Mouse (Mus musculus) myocyte (in vitro differentiated cells): Measurements from ENCODE around the gene Asz1. TPM values are rescaled to one million over a fixed set of nuclear protein-coding genes. Genes with fewer than 3 reads are reported as not detected.

Experiments used
- H3K27me3 ChIP-seq: one replicate; pipeline ENCODE4 v1.6.1; 2011; ENCODE audit not compliant: control insufficient read depth, insufficient read depth, insufficient read length
- H3K36me3 ChIP-seq: one replicate; pipeline ENCODE4 v1.6.1; 2011; ENCODE audit not compliant: control insufficient read depth, insufficient read depth
- H3K4me2 ChIP-seq: one replicate; pipeline ENCODE4 v1.6.1; 2011; ENCODE audit warnings: low read depth, control low read depth
- H3K4me3 ChIP-seq: one replicate; pipeline ENCODE4 v1.5.1; 2011; ENCODE audit warnings: mild to moderate bottlenecking, control low read depth, moderate library complexity
- H3K79me2 ChIP-seq: one replicate; pipeline ENCODE4 v1.6.1; 2011; ENCODE audit not compliant: control insufficient read depth, insufficient read depth
- H3ac ChIP-seq: one replicate; pipeline ENCODE4 v1.6.1; 2011; ENCODE audit not compliant: control insufficient read depth, insufficient read length
- CEBPB ChIP-seq: IDR thresholded peaks from 2 replicates; pipeline ENCODE4 v1.6.1; 2011; ENCODE audit warnings: mild to moderate bottlenecking, moderate library complexity; ENCODE audit not compliant: poor library complexity, insufficient read depth, severe bottlenecking
- E2F4 ChIP-seq: IDR thresholded peaks from one replicate; pipeline ENCODE4 v1.6.1; 2011; ENCODE audit warnings: mild to moderate bottlenecking, control low read depth, moderate library complexity; ENCODE audit not compliant: insufficient read depth
- MAX ChIP-seq: IDR thresholded peaks from one replicate; pipeline ENCODE4 v1.6.1; 2011; ENCODE audit warnings: low read depth, mild to moderate bottlenecking, control low read depth
- MYOD1 ChIP-seq, 3 experiments: IDR thresholded peaks; one replicate each; pipeline ENCODE4 v1.6.1; 2011; ENCODE audit warnings: control low read depth in 2 of 3, low read depth in 2 of 3, mild to moderate bottlenecking in 2 of 3, moderate library complexity in 1 of 3; ENCODE audit not compliant: insufficient read length in 2 of 3, control insufficient read depth in 1 of 3
- MYOG ChIP-seq, 3 experiments: IDR thresholded peaks; one replicate each; pipeline ENCODE4 v1.6.1; 2011; ENCODE audit warnings: control low read depth in 2 of 3, low read depth in 2 of 3, mild to moderate bottlenecking in 2 of 3; ENCODE audit not compliant: insufficient read length in 2 of 3, control insufficient read depth in 1 of 3, insufficient read depth in 1 of 3
- POLR2A ChIP-seq: IDR thresholded peaks from one replicate; pipeline ENCODE4 v1.6.1; 2011; ENCODE audit warnings: low read depth, mild to moderate bottlenecking, control low read depth, moderate library complexity; ENCODE audit not compliant: insufficient read length
- POLR2AphosphoS2 ChIP-seq: IDR thresholded peaks from one replicate; pipeline ENCODE4 v1.6.1; 2011; ENCODE audit warnings: low read depth, control low read depth; ENCODE audit not compliant: insufficient read length
- REST ChIP-seq: IDR thresholded peaks from one replicate; pipeline ENCODE4 v1.6.1; 2011; ENCODE audit warnings: mild to moderate bottlenecking, control low read depth, moderate library complexity; ENCODE audit not compliant: insufficient read depth, insufficient read length
- SRF ChIP-seq: IDR thresholded peaks from one replicate; pipeline ENCODE4 v1.6.1; 2011; ENCODE audit warnings: low read depth; ENCODE audit not compliant: control insufficient read depth, insufficient read length
- TCF12 ChIP-seq: IDR thresholded peaks from one replicate; pipeline ENCODE4 v1.6.1; 2011; ENCODE audit warnings: mild to moderate bottlenecking, control low read depth; ENCODE audit not compliant: poor library complexity, insufficient read depth, severe bottlenecking
- TCF3 ChIP-seq: IDR thresholded peaks from one replicate; pipeline ENCODE4 v1.6.1; 2011; ENCODE audit warnings: low read depth, control low read depth; ENCODE audit not compliant: insufficient read length
- USF1 ChIP-seq: IDR thresholded peaks from one replicate; pipeline ENCODE4 v1.6.1; 2011; ENCODE audit warnings: low read depth, mild to moderate bottlenecking, control low read depth, moderate library complexity
- polyA plus RNA-seq: library from polyadenylated mRNA; unstranded; fragments of >200 nt; fragmentation: generic; extraction: Trizol; gene quantifications from one replicate; pipeline ENCODE4 v1.2.1, GENCODE M21; 2012; ENCODE audit warnings: missing spikeins

Gene Asz1
- polyA plus RNA-seq, 1 experiment = not detected

DNA sequence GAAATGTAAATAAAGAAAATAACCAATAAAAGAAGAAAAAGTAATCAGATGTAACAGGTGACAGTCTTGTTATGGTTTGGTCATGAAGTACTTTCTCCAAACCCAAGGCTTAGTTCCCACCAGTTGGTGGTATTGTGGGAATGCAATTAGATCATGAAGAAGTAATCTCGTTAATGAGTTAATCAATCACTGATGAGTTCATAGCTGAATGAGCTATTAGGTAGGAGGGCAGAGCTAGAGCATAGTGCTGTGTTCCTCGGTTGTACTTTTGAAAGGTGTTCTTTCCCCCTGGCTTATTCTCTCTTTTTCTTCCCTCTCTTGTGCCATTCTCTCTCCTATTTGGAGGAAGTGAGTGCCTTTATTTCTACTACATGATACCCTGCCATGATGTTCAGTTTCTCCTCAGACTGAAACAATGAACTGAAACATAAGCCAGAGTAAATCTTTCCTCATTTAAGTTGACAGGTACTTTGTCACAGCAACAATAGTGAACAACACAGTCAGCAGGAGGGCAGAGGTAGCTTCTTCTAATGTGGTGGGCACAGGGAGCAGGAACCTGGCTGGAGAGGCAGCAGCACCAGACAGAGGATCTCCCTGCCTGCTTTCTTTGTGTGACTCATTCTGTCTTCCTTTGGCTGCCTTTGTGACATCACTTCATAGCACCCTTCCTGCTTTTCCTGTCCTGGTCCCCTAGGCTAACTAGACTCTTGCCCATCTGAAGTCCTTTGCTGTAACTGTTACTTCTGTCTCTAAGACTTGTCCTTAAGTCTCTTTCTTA lies 18.5 kb upstream of the Asz1 start:
- Histone ChIP-seq H3K27me3 (no peaks in the 10 kb centered on the region), H3ac (no peak overlapping the region), H3K4me3 (no peak overlapping the region), H3K79me2 (no peaks in the 10 kb centered on the region), H3K36me3 (no peaks in the 10 kb centered on the region), H3K4me2 (no peak overlapping the region)
- no peak for TF ChIP-seq TCF3
- no peak for TF ChIP-seq E2F4
- TF ChIP-seq CEBPB = no peak
- TF ChIP-seq TCF12 = no peak
- no peak for TF ChIP-seq USF1
- TF ChIP-seq SRF = no peak
- TF ChIP-seq POLR2AphosphoS2 = no peak
- TF ChIP-seq MYOD1 (IDR thresholded peaks at IDR 0.05; ENCODE audit: control insufficient read depth in 1 of 3, insufficient read length in 2 of 3, low read depth in 2 of 3) = no peak
- no peak for TF ChIP-seq MAX
- no peak for TF ChIP-seq POLR2A
- TF ChIP-seq MYOG (IDR thresholded peaks at IDR 0.05; ENCODE audit: control insufficient read depth in 1 of 3, insufficient read depth in 1 of 3, insufficient read length in 2 of 3, low read depth in 2 of 3) = no peak

DNA sequence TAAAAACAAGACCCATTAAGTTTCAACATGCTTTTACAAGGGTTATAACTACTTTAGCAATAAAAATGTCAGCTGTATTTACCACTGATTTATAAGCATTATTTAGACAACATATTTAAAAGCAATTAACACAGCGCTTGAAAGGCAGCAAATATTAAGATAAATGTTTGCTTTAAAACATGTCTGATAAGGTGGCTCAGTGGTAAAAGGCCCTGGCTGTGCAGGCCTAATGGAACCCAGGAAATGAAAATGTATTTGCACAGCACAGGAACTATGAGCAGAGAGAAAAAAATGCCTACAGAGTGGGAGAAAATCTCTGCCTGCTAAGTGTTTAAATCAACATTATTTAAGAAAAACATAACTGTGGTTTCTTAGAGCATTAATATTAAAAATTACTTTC lies 12.0 kb downstream of the Asz1 start:
- Histone ChIP-seq H3K79me2 (no peaks in the 10 kb centered on the region), H3ac (no peak overlapping the region), H3K4me2 (no peak overlapping the region), H3K27me3 (no peaks in the 10 kb centered on the region), H3K4me3 (no peak overlapping the region), H3K36me3 (no peaks in the 10 kb centered on the region)
- TF ChIP-seq TCF3 = no peak

DNA sequence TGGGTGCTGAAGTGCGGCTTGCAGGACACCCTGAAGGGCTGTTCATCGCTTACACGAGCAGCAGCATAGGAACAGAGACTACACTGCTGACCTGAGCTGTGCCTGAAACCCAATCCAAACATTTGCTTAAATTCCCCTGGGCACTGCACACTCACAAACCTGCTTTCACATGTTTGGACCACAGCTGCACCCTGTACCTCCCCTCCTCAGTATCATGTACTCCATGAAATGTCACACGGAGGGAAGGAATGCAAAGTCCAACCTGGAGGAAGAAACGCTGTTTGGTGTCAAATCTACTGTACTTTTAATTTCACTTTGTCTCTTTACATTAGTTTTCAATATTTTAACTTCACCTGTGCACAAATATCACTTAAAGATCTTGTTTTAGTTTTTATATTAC lies 19.8 kb downstream of the Asz1 start:
- no peak for TF ChIP-seq POLR2AphosphoS2
- no peak overlapping the region for H3K4me3 ChIP-seq
- no peak overlapping the region for H3K4me2 ChIP-seq
- no peaks in the 10 kb centered on the region for H3K79me2 ChIP-seq
- H3ac ChIP-seq = no peak overlapping the region
- no peaks in the 10 kb centered on the region for H3K27me3 ChIP-seq
- no peaks in the 10 kb centered on the region for H3K36me3 ChIP-seq

DNA sequence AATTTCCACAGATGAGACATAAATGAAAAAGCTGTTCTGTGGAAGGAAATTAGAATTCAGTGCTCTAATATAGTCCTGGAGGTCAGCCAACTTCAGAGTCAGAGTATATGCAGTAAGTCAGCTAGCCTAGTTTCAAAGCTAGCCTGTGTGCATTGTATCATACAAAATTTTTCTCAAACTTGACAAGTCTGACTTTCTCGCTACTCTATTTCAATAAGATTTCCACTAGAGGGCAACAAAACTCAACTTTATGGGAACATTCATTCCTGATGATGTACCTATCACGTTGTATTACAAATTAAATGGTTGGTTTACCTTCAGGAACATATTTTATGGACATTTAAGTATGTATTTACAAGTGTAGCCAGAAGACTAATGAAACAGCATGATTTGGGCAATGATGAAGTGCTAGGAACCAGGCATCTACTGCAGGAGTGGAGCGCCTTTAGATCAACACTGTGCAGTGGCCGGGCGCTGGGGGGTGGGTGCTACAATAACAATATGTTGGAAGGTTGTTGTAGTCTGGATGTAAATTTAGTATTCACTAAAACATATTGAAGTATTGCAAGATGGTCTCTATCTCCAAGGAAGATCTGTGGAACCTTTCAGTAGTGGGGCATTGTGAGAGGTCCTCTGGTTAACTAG lies 21.6 kb downstream of the Asz1 start:
- no peak overlapping the region for H3K4me3 ChIP-seq
- no peak overlapping the region for H3K4me2 ChIP-seq
- H3K27me3 ChIP-seq = no peaks in the 10 kb centered on the region
- no peaks in the 10 kb centered on the region for H3K79me2 ChIP-seq
- H3ac ChIP-seq = no peak overlapping the region
- H3K36me3 ChIP-seq = no peaks in the 10 kb centered on the region
- TF ChIP-seq TCF12 (no peak), POLR2A (no peak), E2F4 (no peak), POLR2AphosphoS2 (no peak), REST (no peak), CEBPB (no peak), SRF (no peak), TCF3 (no peak), USF1 (no peak), MYOD1 (IDR thresholded peaks at IDR 0.05; ENCODE audit: control insufficient read depth in 1 of 3, insufficient read length in 2 of 3, low read depth in 2 of 3) (no peak), MAX (no peak), MYOG (IDR thresholded peaks at IDR 0.05; ENCODE audit: control insufficient read depth in 1 of 3, insufficient read depth in 1 of 3, insufficient read length in 2 of 3, low read depth in 2 of 3) (no peak)

DNA sequence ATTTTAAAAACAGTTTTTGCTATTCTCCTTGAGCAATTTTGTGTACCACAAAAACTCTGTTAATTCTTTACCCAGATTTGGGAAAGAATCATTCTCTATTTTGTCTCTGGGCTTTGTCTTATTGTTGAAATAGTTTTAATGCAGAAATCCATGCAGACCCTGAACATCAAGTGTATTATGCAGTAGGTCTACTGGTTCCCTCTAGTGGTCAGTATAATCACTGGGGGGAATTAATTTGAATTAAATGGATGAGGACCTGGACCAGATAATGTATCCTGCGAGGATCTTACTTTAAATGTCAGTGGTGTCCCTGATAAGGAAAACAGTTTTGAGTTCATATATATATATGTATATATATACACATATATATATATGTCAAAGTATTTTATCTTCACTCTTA lies 30.2 kb downstream of the Asz1 start:
- Histone ChIP-seq H3K36me3 (no peaks in the 10 kb centered on the region), H3K4me3 (no peak overlapping the region), H3K27me3 (no peaks in the 10 kb centered on the region), H3ac (no peak overlapping the region), H3K4me2 (no peak overlapping the region), H3K79me2 (no peaks in the 10 kb centered on the region)
- TF ChIP-seq MAX (no peak), POLR2AphosphoS2 (no peak), USF1 (no peak), MYOD1 (IDR thresholded peaks at IDR 0.05; ENCODE audit: control insufficient read depth in 1 of 3, insufficient read length in 2 of 3, low read depth in 2 of 3) (no peak), SRF (no peak), TCF12 (no peak), TCF3 (no peak), E2F4 (no peak), POLR2A (no peak), CEBPB (no peak), MYOG (IDR thresholded peaks at IDR 0.05; ENCODE audit: control insufficient read depth in 1 of 3, insufficient read depth in 1 of 3, insufficient read length in 2 of 3, low read depth in 2 of 3) (no peak), REST (no peak)
